In genomic region chr10:83337971-83338598, GRCm38 (mm10) we compare ENCODE assay signal across 8 mouse cellular contexts. TPM values are rescaled to one million over a fixed set of nuclear protein-coding genes. Genes with fewer than 3 reads are reported as not detected.
A peak's percentile ranks its signal among the peaks of the same experiment; 100 is the strongest.
DNase-seq lines count a peak whose midpoint lies in the region; ATAC-seq lines count a peak whose summit lies in the region.

No protein-coding gene starts in this region.

- H3K4me1 ChIP-seq in kidney, embryonic 15.5 days: peaks cover 9% of the 10 kb centered on the region
- no peaks in the 10 kb centered on the region for H3K4me1 ChIP-seq in brown adipose tissue, adult 24 weeks (ENCODE audit: control insufficient read depth, insufficient read depth, insufficient read length, low read length)
- peaks cover 12% of the 10 kb centered on the region; the same call in 1 of the 2 replicates for H3K4me1 ChIP-seq in hindbrain, embryonic 15.5 days (replicated peaks)
- H3K4me1 ChIP-seq in midbrain, embryonic 14.5 days (ENCODE audit: control insufficient read depth, insufficient read depth, low read length): peaks cover 3% of the 10 kb centered on the region; the same call in 1 of the 2 replicates

- ATAC-seq in kidney, embryonic 15.5 days (replicated peaks; ENCODE audit: low FRiP score): no peak
- ATAC-seq in hindbrain, embryonic 15.5 days (ENCODE audit: low FRiP score, low read depth): no peak
- peak; percentile 28; the same call in 1 of the 2 replicates for ATAC-seq in midbrain, embryonic 14.5 days (ENCODE audit: low FRiP score, low TSS enrichment)

- no peaks in the 10 kb centered on the region for H3K36me3 ChIP-seq in kidney, embryonic 15.5 days
- H3K36me3 ChIP-seq in hindbrain, embryonic 15.5 days: no peaks in the 10 kb centered on the region
- H3K36me3 ChIP-seq in midbrain, embryonic 14.5 days (ENCODE audit: control insufficient read depth, insufficient read depth, low read length): no peaks in the 10 kb centered on the region

- no peak for DNase-seq in kidney, postnatal 4 days
- DNase-seq in midbrain, embryonic 14.5 days: no peak
- no peak for DNase-seq in embryo, embryonic 11 days
- no peak for DNase-seq in cerebellum, postnatal 14 days
- no peak for DNase-seq in gastrocnemius, postnatal 25 days

- H3K4me2 ChIP-seq in kidney, embryonic 15.5 days: peak overlapping the region; percentile 98
- peak overlapping the region; percentile 66 for H3K4me2 ChIP-seq in hindbrain, embryonic 15.5 days
- H3K4me2 ChIP-seq in midbrain, embryonic 14.5 days (ENCODE audit: low read length): peak overlapping the region; percentile 79

- no peaks in the 10 kb centered on the region for H3K9me3 ChIP-seq in kidney, embryonic 15.5 days (replicated peaks)
- H3K9me3 ChIP-seq in hindbrain, embryonic 15.5 days: no peaks in the 10 kb centered on the region
- no peaks in the 10 kb centered on the region for H3K9me3 ChIP-seq in midbrain, embryonic 14.5 days (ENCODE audit: control insufficient read depth, low read length)

- H3K4me3 ChIP-seq in kidney, embryonic 15.5 days (replicated peaks): peak overlapping the region; percentile 66
- H3K4me3 ChIP-seq in brown adipose tissue, adult 24 weeks (ENCODE audit: insufficient read depth, low read depth, low read length): peak overlapping the region; percentile 80
- H3K4me3 ChIP-seq in hindbrain, embryonic 15.5 days: peak overlapping the region; percentile 90
- H3K4me3 ChIP-seq in midbrain, embryonic 14.5 days (replicated peaks; ENCODE audit: low read depth, low read length): peak overlapping the region; percentile 65

- H3K27ac ChIP-seq in kidney, embryonic 15.5 days: no peak overlapping the region
- H3K27ac ChIP-seq in brown adipose tissue, adult 24 weeks (replicated peaks; ENCODE audit: low read depth, low read length): no peak overlapping the region
- H3K27ac ChIP-seq in hindbrain, embryonic 15.5 days (replicated peaks): peak overlapping the region; percentile 88
- peak overlapping the region; percentile 89 for H3K27ac ChIP-seq in midbrain, embryonic 14.5 days (replicated peaks; ENCODE audit: low read depth, low read length)

- H3K27me3 ChIP-seq in kidney, embryonic 15.5 days: peaks cover 61% of the 10 kb centered on the region
- H3K27me3 ChIP-seq in hindbrain, embryonic 15.5 days: 0 out of 2 replicates have a peak, but pooled peaks cover 9% of the 10 kb centered on the region
- peaks cover 17% of the 10 kb centered on the region for H3K27me3 ChIP-seq in midbrain, embryonic 14.5 days (ENCODE audit: control insufficient read depth, insufficient read depth, low read length)

- WGBS in kidney, embryonic 15.5 days: 46% methylated on average over 8 of the region's 9 CpGs
- WGBS in hindbrain, embryonic 15.5 days: 48% methylated on average over 8 of the region's 9 CpGs
- WGBS in midbrain, embryonic 14.5 days: 51% methylated on average over 9 of the region's 9 CpGs

- H3K9ac ChIP-seq in kidney, embryonic 15.5 days: peak overlapping the region; percentile 46
- H3K9ac ChIP-seq in hindbrain, embryonic 15.5 days: peak overlapping the region; percentile 97
- peak overlapping the region; percentile 86 for H3K9ac ChIP-seq in midbrain, embryonic 14.5 days (replicated peaks; ENCODE audit: low read length)

RNA-seq across cellular contexts. Expression of gene Slc41a2, which starts 0.4 kb away (rescaled TPM):
- 0.57 and 0.58 TPM in 2 replicates for polyA plus RNA-seq in kidney, embryonic 15.5 days (2015; fragmentation: Nextera tagmentation; extraction: Ambion mirVana)
- polyA plus RNA-seq in brown adipose tissue, adult 24 weeks (2012; ENCODE audit: insufficient read depth, insufficient read length, missing spikeins): 1.3 and 1.8 TPM in 2 replicates
- 10.7 and 12.4 TPM in 2 replicates for polyA plus RNA-seq in hindbrain, embryonic 15.5 days (2015; fragmentation: Nextera tagmentation; extraction: Ambion mirVana)
- polyA plus RNA-seq in midbrain, embryonic 14.5 days (2014; fragmentation: Nextera tagmentation; extraction: Ambion mirVana): 8.6 and 9.9 TPM in 2 replicates
- total RNA-seq in gastrocnemius, postnatal 25 days (2021): 1 to 10 TPM in 1 of 2 experiments, under 1 TPM in 1; 0.92 to 1.1 TPM

RNA-seq across cellular contexts. Expression of gene D10Wsu102e, which starts 21.9 kb away (rescaled TPM):
- polyA plus RNA-seq in kidney, embryonic 15.5 days (2015; fragmentation: Nextera tagmentation; extraction: Ambion mirVana): 0.78 and 0.82 TPM in 2 replicates
- polyA plus RNA-seq in brown adipose tissue, adult 24 weeks (2012; ENCODE audit: insufficient read depth, insufficient read length, missing spikeins): 0.20 and 0.25 TPM in 2 replicates
- polyA plus RNA-seq in hindbrain, embryonic 15.5 days (2015; fragmentation: Nextera tagmentation; extraction: Ambion mirVana): 0.80 and 0.85 TPM in 2 replicates
- polyA plus RNA-seq in midbrain, embryonic 14.5 days (2014; fragmentation: Nextera tagmentation; extraction: Ambion mirVana): 1.0 and 1.1 TPM in 2 replicates
- total RNA-seq in gastrocnemius, postnatal 25 days (2021): under 1 TPM; 0.59 to 0.62 TPM

Comparison
In these comparisons a context has a peak if more than half of its experiments do, and no peak if none do; other contexts are left out.
1. H3K27ac ChIP-seq: peak in hindbrain, embryonic 15.5 days (single experiment) and midbrain, embryonic 14.5 days (single experiment); none in kidney, embryonic 15.5 days (single experiment) and brown adipose tissue, adult 24 weeks (single experiment).
2. H3K9ac ChIP-seq: peak in every context shown above with its lines; median percentile 97 in hindbrain, embryonic 15.5 days; 86 in midbrain, embryonic 14.5 days; 46 in kidney, embryonic 15.5 days.
3. Peak in every context shown above with its lines, with median percentiles within 50 percentile points of each other: H3K4me2 ChIP-seq and H3K4me3 ChIP-seq.